Mouse (Mus musculus) right cerebral cortex, postnatal 4 days (tissue): ENCODE data around the gene Sorcs2.

ENCODE experiments used
- DNase-seq: peaks from one replicate; pipeline ENCODE4 v3.0.0-alpha.2; 2022

The Sorcs2 gene

GRCm38 (mm10) chr5:36220626-36221025 is 177.3 kb downstream of the Sorcs2 start:
- DNase-seq, result no peak

DNA sequence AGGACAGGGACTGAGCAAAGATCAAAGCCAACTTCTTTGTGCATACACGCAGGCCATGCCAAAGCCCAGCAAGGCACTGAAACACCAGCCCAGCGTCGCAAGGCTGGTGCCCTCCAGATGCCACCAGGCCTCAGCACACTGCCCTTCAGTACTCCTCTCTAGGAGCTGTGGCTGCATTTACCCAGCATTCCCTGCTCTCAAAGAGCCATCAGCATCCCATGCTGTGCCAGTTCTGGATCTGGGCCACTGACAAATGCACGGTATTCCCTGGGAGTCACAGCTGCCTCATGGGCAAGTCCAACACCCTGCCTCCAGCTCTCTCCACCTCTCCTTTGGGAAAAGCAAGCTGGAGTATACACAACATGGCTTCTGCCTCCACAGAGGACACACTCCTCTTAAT is 177.8 kb downstream of the Sorcs2 start:
- no peak for DNase-seq

DNA sequence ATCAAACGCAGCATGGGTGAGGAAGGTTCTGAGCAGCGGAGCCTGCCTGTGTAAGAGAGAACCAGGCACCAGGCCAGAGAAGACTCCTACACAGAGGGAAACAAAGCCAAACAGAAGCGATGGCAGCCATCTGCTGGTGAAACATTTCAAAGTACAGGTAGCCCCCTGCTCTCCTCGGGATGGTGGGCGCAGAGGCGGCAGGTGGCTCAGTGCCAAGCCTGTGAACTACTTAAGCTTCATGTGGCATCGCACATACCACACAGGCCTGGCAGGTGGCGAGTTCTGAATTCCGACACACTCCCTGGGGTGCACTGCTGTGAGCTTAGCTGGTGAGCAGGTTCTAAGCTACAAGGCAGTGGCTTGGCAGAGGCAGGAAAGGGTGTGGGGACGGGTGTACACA is 184.6 kb downstream of the Sorcs2 start:
- DNase-seq, result peak; percentile 72

DNA sequence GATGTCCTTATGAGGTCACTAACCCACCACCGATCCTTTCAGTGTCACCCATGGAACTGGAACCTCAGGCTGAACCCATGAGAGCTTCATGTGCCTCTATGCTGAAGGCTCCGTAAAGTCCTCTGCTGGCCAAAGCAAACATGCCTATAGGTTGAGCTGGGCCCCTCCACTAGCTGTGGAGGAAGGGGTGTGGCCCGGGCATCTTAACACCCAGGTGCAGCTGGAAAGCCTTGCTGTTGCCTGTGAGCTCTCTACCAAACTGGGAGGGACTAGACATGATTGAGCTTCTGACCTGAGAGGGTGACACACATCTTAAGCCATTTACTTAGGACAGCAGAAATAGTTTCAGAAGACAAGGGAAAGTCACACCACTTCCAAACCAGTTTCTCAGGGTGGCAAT is 189.1 kb downstream of the Sorcs2 start:
- no peak for DNase-seq

DNA sequence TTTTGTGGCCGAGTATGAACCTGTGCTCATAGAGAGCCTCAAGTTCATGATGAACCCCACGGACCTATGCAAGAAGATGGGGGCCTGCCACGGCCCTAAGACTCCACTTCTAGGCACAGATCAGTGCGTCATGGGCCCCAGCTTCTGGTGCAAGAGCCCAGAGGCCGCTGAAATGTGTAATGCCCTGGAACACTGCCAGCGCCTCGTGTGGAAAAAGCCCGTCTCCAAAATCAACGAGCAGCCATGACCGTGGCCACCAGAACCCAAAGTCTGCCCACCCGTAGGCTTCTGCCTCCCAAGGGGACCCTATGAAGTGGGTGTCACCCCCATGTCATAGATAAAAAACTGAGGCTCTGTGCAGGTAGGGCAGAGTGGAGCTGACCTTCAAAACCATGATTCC is 192.5 kb downstream of the Sorcs2 start:
- no peak for DNase-seq

- no peak for DNase-seq
Measured at GRCm38 (mm10) chr5:36203916-36204315, 194.0 kb downstream of the Sorcs2 start, which contains the start of gene Psapl1. Psapl1 (plus strand) TSS chr5:36204021.

DNA sequence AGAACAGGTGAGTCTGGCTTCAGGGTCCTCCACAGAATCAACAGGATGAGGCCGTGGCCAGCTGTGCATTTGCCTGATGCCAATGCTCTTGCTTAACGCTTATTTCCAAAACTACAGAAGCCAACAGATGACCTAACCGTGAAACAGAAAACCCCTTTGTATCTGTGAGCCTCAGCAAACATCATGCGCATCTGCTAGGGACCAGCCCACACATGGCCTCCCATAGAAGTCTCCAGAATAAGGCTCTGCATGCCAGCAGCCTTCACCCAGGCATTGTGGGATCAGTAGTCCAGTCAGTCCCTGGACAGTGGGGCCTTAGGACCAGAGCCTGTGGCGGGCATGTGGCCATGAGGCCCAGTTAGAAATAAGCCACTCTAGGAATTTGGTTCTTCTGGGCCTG is 194.5 kb downstream of the Sorcs2 start:
- DNase-seq, result no peak

DNA sequence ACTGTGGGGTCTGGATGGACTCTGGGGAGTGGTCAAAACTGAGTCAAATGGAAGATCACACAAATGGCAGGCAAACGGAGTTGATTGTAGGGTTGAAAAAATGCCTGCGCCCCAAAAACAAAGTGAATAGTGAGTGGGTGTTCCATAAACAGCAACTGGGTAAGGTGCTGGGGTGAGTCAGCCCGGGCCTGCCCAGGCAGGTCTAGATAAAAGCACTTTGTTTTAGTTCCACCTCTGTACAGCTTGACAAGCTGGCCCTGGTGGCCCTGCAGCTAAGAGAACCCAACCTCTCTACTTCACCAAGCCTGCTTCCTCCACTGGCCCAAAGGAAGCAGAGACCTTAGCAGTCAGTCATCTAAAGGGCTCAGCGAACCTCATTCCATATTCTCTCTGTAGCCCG is 195.2 kb downstream of the Sorcs2 start:
- DNase-seq, result no peak

DNA sequence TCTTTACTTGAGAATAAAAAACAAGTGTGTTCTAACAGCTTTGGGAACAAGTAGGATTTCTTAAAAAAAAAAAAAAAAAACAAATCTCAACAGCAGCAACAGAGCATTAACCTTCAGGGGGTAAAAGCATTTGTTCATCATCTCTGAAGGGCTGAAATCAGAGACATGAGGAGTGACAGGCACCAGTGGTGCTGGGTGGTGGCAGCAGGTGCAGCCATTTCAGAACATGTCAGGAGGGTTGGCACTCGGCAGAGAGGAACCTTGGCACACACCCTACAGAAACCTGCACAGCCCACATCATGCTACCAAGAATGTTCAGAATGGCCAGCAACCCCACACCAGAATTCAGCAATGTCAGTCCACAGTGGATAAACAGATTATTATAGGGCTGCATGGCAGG is 198.4 kb downstream of the Sorcs2 start:
- DNase-seq, result no peak

- DNase-seq, result no peak
Measured at GRCm38 (mm10) chr5:36195436-36195835, 202.5 kb downstream of the Sorcs2 start.

GRCm38 (mm10) chr5:36194631-36195030 is 203.3 kb downstream of the Sorcs2 start:
- DNase-seq, result no peak

DNA sequence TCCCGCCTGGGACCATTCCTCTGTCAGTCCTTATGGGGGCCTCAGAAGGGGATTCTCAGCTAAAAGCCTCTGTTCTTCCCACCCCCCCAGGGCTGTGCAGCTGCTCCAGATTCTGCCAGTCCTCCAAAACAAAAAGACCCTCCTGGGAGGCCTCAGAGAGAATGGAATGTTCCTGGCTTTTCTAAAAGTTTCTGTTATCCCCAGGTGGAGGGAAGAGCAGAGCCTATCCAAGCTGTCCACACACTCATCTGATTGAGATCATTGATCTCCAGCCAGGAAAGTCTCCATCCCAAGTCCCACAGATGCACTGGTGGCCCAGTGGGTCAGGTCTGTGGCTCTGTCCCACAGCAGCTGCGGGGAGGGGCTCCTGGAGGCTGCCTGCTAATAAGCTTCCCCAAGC is 205.3 kb downstream of the Sorcs2 start:
- no peak for DNase-seq

GRCm38 (mm10) chr5:36191876-36192275 is 206.1 kb downstream of the Sorcs2 start:
- no peak for DNase-seq

DNA sequence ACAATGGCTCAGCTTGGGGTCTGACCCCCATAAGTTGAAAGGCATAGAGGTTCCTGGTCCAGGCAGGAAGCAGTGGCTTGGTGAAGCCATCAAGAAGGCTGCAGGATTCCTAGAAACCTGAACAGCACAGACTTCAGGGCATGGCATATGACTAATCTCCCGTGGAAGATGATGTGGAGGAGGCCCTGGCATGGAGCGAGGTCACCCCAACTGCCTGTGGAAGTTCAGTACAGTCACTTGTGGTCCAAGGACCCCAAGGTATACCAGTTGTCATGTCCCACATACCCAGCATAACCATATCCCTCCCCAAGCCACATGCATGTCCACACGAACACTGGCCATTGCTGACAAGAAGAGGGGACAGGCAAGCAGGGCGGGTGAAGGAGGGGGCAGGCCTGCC is 206.7 kb downstream of the Sorcs2 start:
- DNase-seq, result no peak

- DNase-seq, result no peak
Measured at GRCm38 (mm10) chr5:36188310-36188709, 209.6 kb downstream of the Sorcs2 start.

DNA sequence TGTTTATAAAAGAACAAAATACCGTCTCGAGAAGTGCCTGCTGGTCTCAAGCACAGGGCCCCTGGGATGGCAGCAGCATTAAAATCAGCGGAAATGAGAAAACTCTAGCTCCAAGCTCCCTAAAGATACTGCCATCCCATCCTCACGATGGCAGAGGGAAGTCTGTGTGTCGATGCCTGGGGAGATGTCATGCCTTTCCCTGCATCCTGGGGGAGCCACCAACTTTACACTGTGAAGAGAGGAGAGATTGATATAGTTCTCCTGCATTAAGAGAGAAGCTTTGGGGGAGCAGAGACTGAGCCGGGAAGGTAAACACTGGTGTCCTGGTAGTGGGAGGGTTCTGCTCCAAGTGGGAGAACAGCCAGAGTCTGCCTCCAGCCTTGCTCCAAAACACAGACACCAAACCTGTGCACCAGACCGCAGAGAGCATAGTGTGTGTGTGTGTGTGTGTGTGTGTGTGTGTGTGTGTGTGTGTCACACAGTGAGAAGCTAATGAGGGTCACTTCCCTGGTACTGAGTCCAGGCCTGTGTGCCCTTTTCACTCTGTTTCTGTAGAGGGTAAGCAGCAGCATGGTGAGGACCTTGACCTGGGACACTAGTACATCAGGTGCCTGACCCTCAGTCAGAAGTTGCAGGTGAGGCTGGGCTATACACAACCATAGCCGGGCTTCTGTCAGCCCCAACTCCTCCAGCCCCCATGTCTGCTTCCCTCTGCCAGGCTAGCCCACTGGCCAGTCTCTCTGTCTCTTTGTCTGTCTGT is 211.5 kb downstream of the Sorcs2 start:
- no peak for DNase-seq

- no peak for DNase-seq
Measured at GRCm38 (mm10) chr5:36182326-36182725, 215.6 kb downstream of the Sorcs2 start.

DNA sequence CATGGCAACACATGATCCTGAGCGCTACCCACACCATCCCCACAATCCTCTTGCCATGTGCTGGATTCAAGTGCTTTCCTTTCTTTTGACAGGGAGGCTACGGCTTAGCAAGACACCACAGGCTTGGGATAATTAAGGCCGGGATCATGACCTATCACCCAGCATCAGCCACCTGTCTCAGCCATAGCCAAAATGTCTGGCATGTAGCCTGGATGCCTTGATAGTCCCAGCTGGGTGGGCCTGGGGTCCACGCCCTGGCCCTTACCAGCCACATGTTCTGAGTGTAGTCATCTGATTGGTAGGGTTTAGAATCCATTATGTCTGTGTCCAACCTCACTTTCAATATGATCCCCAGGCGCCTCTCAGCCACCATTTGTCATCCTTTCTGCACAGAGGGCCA is 218.2 kb downstream of the Sorcs2 start:
- DNase-seq, result no peak

GRCm38 (mm10) chr5:36178785-36179184 is 219.2 kb downstream of the Sorcs2 start:
- no peak for DNase-seq

DNA sequence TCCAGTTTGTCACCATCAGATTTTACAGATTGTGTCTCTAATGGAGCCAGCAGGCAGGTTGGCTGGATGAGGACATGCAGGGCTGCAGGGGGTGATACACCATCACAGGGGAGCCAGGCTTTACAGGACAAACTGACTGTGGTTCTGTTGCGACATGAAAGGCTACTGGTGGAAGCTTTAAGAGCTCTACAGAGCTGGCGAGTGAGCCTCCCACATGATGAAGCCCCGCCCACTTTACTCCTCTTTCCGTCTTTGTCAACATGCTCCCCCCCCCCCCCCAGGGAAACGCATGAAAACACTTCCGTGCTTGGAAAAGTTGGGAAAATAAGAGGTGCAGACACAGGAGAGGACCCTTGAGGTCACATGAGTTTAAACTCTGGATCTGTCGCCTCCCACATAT is 219.7 kb downstream of the Sorcs2 start:
- no peak for DNase-seq

DNA sequence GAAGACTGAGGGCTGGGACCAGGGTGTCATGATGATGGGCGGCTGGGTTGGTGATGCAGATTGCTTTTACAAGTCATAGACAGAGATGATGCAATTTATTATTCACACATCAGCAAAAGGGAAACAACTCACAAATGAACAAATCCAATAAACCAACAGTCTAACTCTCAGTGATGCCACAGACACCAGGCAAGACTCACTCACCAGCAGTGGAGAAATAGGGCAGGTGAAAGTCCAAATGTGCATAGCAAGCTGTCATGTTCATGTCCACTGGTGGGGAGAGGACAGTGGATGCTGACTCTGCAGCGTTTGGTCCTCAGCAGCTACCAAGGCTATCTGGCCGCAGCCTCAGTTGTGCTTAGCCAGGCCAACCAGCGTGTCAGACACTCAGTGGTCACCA is 221.1 kb downstream of the Sorcs2 start:
- no peak for DNase-seq

DNA sequence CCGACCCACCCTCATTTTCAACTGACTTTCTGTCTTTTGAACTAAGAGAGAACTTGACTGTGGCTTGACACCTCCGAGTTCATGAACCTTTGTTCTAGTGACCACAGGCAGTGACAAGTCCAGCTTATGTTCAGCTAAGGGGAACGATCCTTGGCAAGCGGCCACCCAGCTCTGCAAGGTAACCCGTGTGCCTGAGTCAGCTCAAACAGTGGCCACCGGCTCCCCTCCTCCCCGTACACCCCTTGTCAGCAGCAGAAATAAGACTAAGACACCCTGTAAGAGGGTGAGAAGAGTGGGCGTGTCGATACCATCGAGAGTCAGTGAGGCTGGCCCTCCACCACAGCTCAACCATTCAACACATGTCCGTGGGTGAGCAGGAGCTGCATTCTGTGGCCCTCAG is 221.5 kb downstream of the Sorcs2 start:
- DNase-seq, result no peak

GRCm38 (mm10) chr5:36174569-36175115 is 223.3 kb downstream of the Sorcs2 start:
- no peak for DNase-seq

DNA sequence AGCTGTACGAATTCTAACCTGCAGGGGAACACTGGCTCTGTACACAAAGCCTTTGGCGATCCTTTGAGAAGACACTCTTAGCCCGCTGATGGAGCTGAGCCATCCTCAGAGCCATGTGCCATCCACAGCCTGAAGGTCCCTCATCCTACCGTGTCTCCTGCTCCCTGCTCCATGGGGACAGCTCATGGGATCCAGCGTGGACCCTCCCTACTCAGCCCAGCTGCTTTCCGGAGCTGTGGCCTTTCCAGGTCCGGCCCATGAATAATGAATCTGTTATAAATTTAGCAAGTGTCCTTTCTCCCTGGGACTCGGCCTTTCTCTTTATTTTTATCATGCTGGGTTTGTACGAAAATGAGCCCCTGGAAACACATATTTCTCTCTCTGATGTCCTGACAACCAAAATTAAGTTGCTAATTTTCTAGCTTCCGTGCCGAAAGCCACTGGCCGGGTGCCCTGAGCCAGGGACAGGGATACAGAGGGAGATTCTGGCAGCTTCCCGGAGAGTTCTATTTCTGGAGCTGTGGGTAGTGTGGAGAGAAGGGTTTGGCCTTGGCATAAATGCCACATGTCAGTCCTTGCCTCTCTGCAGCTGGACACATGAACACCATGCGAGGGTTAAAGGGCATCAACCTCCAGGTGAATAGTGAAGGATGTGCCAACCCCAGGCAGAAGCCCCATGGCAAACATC is 228.8 kb downstream of the Sorcs2 start:
- peak; percentile 48 for DNase-seq
